ENCODE assay signal across 9 mouse cellular contexts in genomic region chr3:52009321-52009720, GRCm38 (mm10).
DNase-seq lines count a peak whose midpoint lies in the region; ATAC-seq and TF ChIP-seq lines count a peak whose summit lies in the region.
"Had no signal": no experiment of that assay in that cellular context is flagged by ENCODE, and none has a peak within 500 bp of the region (broad histone marks: within the 10 kb centered on the region; RNA-seq: fewer than 3 reads in every experiment).

No protein-coding gene starts in this region.

- no peaks in the 10 kb centered on the region for H3K36me3 ChIP-seq in hindbrain, postnatal 0 days (ENCODE audit: insufficient read depth, low read length)
- H3K36me3 ChIP-seq in neural tube, embryonic 14.5 days (ENCODE audit: control insufficient read depth, insufficient read depth, low read length), result no peaks in the 10 kb centered on the region
- H3K36me3 ChIP-seq: limb, embryonic 12.5 days had no signal

- 23% methylated on average over 6 of the region's 6 CpGs for WGBS in hindbrain, postnatal 0 days
- WGBS in neural tube, embryonic 14.5 days, result 18% methylated on average over 6 of the region's 6 CpGs

- H3K27me3 ChIP-seq in hindbrain, postnatal 0 days (ENCODE audit: insufficient read depth, low read length), result no peaks in the 10 kb centered on the region
- H3K27me3 ChIP-seq in neural tube, embryonic 14.5 days (ENCODE audit: control insufficient read depth, insufficient read depth, low read length), result no peaks in the 10 kb centered on the region
- H3K27me3 ChIP-seq: limb, embryonic 12.5 days had no signal

- H3K4me1 ChIP-seq in cortical plate, adult 2 months (ENCODE audit: control insufficient read depth, insufficient read depth, low read length), result peaks cover 4% of the 10 kb centered on the region; the same call in 1 of the 2 replicates
- H3K4me1 ChIP-seq in hindbrain, postnatal 0 days (ENCODE audit: insufficient read depth, low read length), result peaks cover 17% of the 10 kb centered on the region
- peaks cover 8% of the 10 kb centered on the region for H3K4me1 ChIP-seq in neural tube, embryonic 14.5 days (ENCODE audit: control insufficient read depth, insufficient read depth, low read length)

- no peaks in the 10 kb centered on the region for H3K9me3 ChIP-seq in hindbrain, postnatal 0 days (ENCODE audit: low read length)
- H3K9me3 ChIP-seq in neural tube, embryonic 14.5 days (ENCODE audit: control insufficient read depth, low read length), result no peaks in the 10 kb centered on the region
- H3K9me3 ChIP-seq: limb, embryonic 12.5 days had no signal

- intact Hi-C loops in heart, postnatal 25 days (cut with DNase I), result loop anchor here (5.0 to 10.0 kb wide), 2 partner anchors 93 to 185 kb away; no protein-coding TSS in a partner anchor

- H3K4me2 ChIP-seq in hindbrain, postnatal 0 days (ENCODE audit: low read depth, low read length), result 0 out of 2 replicates have a peak overlapping the region, but pooled peaks have one; percentile 16
- no peak overlapping the region for H3K4me2 ChIP-seq in neural tube, embryonic 14.5 days (ENCODE audit: low read depth, low read length)
- H3K4me2 ChIP-seq: limb, embryonic 12.5 days had no signal

- no peak for TF ChIP-seq POLR2A in cortical plate, adult 2 months (IDR thresholded peaks at IDR 0.05; ENCODE audit: extremely low read depth, insufficient read depth, low read length)

- TF ChIP-seq CTCF in cortical plate, adult 2 months (IDR thresholded peaks at IDR 0.05; ENCODE audit: extremely low read depth, insufficient read depth, low read length), result peak; percentile 51
- TF ChIP-seq CTCF in hindbrain, postnatal 0 days (IDR thresholded peaks at IDR 0.05; ENCODE audit: low read depth), result peak; percentile 83

- H3K9ac ChIP-seq in hindbrain, postnatal 0 days (replicated peaks; ENCODE audit: low read length), result no peak overlapping the region
- peak overlapping the region; percentile 28; the same call in 1 of the 2 replicates for H3K9ac ChIP-seq in neural tube, embryonic 14.5 days (replicated peaks; ENCODE audit: low read depth, low read length)
- H3K9ac ChIP-seq: limb, embryonic 12.5 days had no signal

- peak; percentile 49 to 66 for DNase-seq in kidney, postnatal 4 days
- DNase-seq in kidney, postnatal 36 days, result no peak
- peak; percentile 36 for DNase-seq in MN1 (ENCODE audit: low spot score)
- DNase-seq in hindbrain, postnatal 0 days (ENCODE audit: low spot score), result peak; percentile 89
- no peak for DNase-seq in yolk sac, embryonic 10.5 days (ENCODE audit: low spot score)
- no peak for DNase-seq in heart, postnatal 25 days (ENCODE audit: low spot score)

- peak; percentile 83 for ATAC-seq in hindbrain, postnatal 0 days
- ATAC-seq in neural tube, embryonic 14.5 days (ENCODE audit: low read depth), result peak; percentile 59; the same call in 1 of the 2 replicates

- no peak overlapping the region for H3K4me3 ChIP-seq in cortical plate, adult 2 months (ENCODE audit: insufficient read depth, low read length)
- no peak overlapping the region for H3K4me3 ChIP-seq in hindbrain, postnatal 0 days (ENCODE audit: low read length)
- no peak overlapping the region for H3K4me3 ChIP-seq in neural tube, embryonic 14.5 days (ENCODE audit: low read depth, low read length)
- H3K4me3 ChIP-seq: limb, embryonic 12.5 days had no signal

- no peak overlapping the region for H3K27ac ChIP-seq in cortical plate, adult 2 months (ENCODE audit: insufficient read depth, low read length)
- H3K27ac ChIP-seq in hindbrain, postnatal 0 days, result peak overlapping the region; percentile 66
- H3K27ac ChIP-seq in neural tube, embryonic 14.5 days (ENCODE audit: low read depth, low read length), result peak overlapping the region; percentile 60; the same call in 1 of the 2 replicates
- H3K27ac ChIP-seq: limb, embryonic 12.5 days had no signal

Comparison
In these comparisons a context has a peak if more than half of its experiments do, and no peak if none do; other contexts are left out.
1. DNase-seq: peak in kidney, postnatal 4 days (2 of 2), MN1 (single experiment) and hindbrain, postnatal 0 days (single experiment); none in kidney, postnatal 36 days (0 of 2), yolk sac, embryonic 10.5 days (single experiment) and heart, postnatal 25 days (single experiment).